Mouse (Mus musculus): ENCODE results near the gene Ptges3l.

- TF ChIP-seq CTCF (IDR thresholded peaks at IDR 0.05; ENCODE audit: control insufficient read depth, insufficient read depth, low read length): no peak
- TF ChIP-seq POLR2A (IDR thresholded peaks at IDR 0.05; ENCODE audit: borderline replicate concordance, control insufficient read depth, low read depth, low read length): no peak
These were observed 10.7 kb upstream of the Ptges3l start for GRCm38 (mm10) chr11:101435831-101436230.

Measured in bone marrow, adult 2 months (tissue).